Mouse (Mus musculus): ENCODE data around the gene Lipo3. TPM values are rescaled to one million over a fixed set of nuclear protein-coding genes. Genes with fewer than 3 reads are reported as not detected.

Gene Lipo3
- 3.4 and 3.8 TPM in 2 replicates for polyA plus RNA-seq (2012)

DNA sequence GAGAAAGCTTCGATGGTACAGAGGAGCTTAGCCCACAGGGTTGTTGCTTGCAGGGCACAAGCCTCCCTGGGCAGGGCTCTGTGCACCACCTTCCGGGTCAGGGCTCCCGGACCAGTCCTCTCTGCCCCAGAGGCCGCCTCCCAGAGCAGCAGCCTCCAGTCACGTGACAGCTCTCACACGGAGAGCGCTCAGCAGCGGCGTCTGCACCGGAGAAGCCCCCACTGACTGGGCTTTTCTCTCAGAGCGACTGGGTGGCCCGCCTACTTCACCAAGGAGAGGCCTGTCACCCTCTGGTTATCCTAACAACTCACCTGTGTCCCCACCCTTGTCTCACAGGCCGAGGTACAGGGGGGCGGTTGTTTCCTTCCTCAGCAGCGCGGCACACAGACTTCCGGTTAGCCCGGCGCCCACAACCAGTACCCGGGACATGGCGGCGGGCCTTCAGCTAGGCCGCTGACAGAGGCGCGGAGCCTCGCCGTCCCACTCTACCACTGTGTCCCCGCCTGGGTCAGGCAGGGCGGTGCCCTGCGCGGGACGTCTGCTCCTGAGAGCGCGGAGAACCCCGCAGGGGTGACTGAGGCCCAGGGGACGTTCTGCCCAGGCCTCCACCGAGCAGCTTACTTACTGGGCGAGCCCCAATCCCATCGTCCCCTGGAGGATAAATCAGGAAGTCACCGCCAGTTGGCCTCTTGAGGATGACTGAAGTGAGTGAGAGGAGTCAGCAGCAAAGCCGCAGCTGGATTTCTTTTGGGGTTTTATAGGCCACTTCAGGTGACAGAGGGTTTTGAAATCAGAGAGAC, at the start of gene Lipo3:
Lipo3 (minus strand) TSS at position 665 of the 800 bp plus-strand sequence.

DNA sequence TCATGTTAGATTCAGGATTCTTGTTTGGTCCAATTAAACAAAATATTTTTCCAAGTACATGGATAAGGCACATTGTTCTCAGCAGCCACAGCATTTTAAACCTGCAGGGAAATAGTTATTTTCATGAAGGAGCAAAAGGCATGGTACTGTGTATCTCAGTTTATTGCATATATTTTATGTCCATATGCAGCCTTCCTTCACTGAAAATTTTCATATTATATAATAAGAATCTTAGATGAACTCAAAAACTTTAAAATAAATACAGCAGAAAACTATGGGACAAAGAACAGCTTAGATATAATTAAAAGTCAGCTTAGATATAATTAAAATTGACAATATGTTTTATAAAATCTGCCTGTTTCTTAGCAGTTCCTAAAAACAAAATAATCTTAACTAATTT, 25.6 kb upstream of the Lipo3 start, which contains the start of gene Lipo1:
Lipo1 (minus strand) TSS at position 101 of the 400 bp plus-strand sequence.

DNA sequence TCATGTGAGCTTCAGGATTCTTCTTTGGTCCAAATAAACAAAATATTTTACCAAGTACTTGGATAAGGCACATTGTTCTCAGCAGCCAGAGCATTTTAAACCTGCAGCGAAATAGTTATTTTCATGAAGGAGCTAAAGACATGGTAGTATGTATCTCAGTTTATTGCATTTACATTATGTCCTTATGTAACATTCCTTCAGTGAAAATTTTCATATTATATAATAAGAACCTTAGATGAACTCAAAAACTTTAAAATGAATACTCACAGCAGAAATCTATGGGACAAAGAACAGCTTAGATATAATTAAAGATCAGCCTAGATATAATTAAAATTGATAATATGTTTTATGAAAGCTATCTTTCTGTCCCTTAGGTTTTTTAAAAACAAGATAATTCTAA, 10.5 kb downstream of the Lipo3 start, which contains the start of gene Lipo2:
Lipo2 (minus strand) TSS at position 101 of the 400 bp plus-strand sequence.

GRCm38 (mm10) chr19:33625152-33625551, 136.6 kb downstream of the Lipo3 start, which contains the start of gene Gm8978:
Gene Gm8978, minus strand, starts transcription at chr19:33625252.

DNA sequence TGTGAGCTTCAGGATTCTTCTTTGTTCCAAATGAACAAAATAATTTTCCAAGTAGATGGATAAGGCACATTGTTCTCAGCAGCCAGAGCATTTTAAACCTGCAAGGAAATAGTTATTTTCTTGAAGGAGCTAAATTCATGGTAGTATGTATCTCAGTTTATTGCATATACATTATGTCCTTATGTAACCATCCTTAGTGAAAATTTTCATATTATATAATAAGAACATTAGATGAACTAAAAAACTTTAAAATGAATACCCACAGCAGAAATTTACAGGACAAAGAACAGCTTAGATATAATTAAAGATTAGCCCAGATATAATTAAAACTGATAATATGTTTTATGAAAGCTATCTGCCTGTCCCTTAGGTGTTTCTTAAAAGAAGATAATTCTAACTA, 244.1 kb downstream of the Lipo3 start, which contains the start of gene Lipo4:
Lipo4 (minus strand) TSS at position 101 of the 400 bp plus-strand sequence.

Other genes starting within 250 kb of the Lipo3 start
- gene Lipo4, start 244.2 kb downstream of the Lipo3 start, polyA plus RNA-seq (2012), result not detected in 2 replicates
- gene Gm8978, start 136.7 kb downstream of the Lipo3 start, polyA plus RNA-seq (2012), result not detected in 2 replicates
- not detected in 2 replicates for gene Lipo2, start 10.6 kb downstream of the Lipo3 start, polyA plus RNA-seq (2012)
- gene Lipo1, start 25.5 kb upstream of the Lipo3 start, polyA plus RNA-seq (2012), result not detected in 2 replicates
- not detected in 2 replicates for gene Lipf, start 199.2 kb upstream of the Lipo3 start, polyA plus RNA-seq (2012)
- gene Lipk, start 246.3 kb upstream of the Lipo3 start, polyA plus RNA-seq (2012), result not detected in 2 replicates